Mouse (Mus musculus) cerebellum, postnatal 4 days (tissue): Measurements from ENCODE around the gene Bcdin3d.

Experiments used
- DNase-seq, 2 experiments: peaks; one replicate each; pipeline ENCODE4 v3.0.0; 2022; ENCODE audit warnings: low spot score in 2 of 2, mixed read lengths in 1 of 2

The Bcdin3d gene

DNA sequence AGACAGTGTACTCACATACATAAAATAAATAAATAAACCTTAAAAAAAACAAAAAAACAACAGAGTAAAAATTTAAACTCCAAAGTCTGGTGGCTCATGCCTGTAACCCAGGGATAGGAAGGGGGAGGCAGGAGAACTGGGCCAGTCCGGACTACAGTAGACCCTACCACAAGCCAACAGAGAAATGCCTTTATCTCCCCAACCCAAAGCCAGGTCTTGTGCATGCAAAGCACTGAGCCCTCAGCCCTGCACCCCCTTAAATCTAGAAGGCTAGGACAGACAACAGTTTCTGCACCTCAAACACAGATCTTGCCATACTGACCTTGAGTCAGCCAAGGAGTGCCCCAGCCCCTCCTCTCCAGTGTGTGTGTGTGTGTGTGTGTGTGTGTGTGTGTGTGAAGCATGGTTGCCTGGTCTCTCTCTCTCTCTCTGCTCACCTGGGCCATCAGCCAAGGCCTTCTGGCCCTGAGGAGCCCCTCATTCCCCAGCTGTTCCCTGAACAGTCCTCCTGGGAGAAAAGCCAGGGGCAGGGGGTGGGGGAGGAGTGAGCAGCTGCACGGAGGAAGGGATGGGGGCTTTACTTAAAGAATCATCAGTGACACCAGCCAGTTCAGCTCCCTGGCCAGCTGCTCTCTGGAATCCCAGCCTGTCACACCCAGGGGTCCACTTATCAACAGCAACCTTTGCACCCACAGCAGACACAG lies 34.3 kb downstream of the Bcdin3d start:
- peak; percentile 30 to 79 for DNase-seq

- no peak for DNase-seq
These were observed 35.4 kb downstream of the Bcdin3d start for GRCm38 (mm10) chr15:99438966-99439698.

DNA sequence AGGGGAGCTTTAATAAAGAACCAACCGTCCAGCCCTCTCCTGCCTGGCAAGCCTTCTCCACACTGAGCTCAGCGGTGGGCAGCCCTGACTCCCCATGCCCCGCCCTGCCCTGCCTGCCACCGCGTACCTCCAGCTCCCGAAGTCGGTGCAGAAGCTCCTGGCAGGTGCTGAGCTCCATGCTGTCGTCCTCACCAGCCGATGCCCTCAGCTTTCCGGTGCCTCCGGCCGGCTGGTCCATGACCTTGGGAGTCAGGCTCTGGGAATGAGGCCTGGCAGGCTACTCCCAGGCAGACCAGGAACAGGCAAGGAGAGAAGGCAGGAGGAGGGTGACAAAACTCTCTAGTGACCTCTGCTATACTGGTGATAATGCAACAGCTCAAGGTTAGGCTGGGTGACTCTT lies 40.6 kb downstream of the Bcdin3d start:
- DNase-seq: no peak

DNA sequence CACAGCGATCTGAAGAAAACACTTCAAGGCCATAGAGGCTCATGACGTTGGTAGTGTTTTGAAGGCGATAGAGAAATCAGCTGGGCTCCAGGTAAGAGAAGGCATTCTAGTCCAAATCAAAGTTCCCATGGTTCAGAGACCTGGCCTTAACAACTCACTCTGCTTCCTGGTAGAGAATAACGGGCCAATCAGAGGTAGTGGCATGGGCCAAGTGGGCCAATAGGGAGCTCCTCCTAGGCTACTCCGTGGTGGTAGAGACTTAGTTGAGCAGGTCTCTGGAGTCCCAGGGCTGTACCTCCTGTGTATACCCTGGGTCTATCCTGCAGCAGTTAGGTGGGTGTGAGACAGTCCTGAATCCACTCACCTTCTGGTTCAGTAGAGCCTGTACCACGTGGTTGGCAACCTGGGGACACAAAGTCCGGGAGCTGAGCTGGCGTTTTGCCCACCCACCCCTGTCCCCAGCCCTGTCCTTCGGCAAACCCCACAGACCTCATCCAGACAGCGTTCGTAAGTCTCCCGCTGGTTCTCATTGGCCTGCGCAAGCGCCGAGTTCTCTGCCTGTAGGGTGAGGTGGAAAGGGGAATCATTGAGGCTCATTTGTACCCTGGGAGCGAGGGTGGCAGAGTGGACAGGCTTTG lies 41.3 kb downstream of the Bcdin3d start:
- no peak for DNase-seq

GRCm38 (mm10) chr15:99431967-99432366 lies 42.6 kb downstream of the Bcdin3d start:
- no peak for DNase-seq

GRCm38 (mm10) chr15:99431504-99431903 lies 43.0 kb downstream of the Bcdin3d start:
- DNase-seq: no peak

DNA sequence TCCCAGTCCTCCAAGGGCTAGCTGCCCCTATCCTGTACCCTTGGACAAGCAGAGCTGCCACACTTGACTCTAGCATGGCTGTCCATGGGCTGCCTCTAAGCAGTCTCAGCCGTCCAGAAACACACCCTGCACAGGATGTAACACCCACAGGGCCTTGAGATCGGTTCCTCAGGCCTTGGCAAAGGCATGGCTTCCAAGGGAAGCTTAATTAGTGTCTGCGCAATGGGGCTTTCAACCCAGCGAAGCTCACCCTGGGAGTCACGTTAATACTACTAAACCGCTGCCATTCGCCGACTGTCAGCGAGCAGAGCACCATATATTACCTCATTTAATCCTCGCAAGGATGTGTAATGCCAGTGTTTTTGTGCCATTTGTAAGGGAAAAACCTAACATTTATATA lies 43.5 kb downstream of the Bcdin3d start:
- DNase-seq: no peak

GRCm38 (mm10) chr15:99430394-99430793 lies 44.1 kb downstream of the Bcdin3d start:
- no peak for DNase-seq

DNA sequence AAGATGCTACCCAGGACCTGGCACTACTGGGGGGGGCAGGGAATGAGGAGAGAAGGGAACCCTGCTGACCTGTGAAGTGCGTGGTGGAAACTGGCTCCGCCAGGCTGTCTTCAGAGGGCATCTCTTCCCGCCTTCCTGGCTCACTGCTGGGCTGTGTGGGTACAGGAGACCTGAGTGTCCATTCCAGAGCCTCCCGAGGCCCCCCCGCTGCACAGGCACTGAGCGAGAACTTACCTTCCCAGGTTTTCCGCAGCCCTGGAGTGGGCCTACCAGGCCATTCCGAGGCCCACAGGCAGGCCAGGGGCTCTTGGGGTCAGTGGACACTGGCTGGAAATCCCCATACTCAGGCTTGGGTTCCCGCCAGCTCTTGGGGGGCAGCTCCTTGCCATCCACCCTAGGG lies 50.6 kb downstream of the Bcdin3d start:
- DNase-seq: no peak

DNA sequence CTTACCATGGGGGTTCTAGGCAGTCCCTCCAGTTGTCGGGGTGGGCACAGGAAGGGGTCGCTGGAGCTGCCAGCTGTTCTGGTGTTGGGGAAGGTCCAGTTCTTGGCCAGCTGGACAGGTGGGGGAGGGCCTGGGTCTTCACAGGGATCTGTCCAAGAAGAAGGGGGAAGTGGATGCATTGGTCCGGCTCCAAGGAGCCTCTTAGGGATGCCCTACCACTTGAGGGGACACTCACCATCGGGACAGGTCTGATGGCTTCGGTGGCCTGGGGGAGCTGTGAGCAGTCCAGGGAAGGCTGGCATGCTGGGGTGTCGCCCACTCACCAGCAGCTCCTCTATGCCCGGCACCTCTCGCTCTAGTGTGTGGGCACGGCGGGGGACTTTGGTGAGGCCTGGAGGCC lies 51.4 kb downstream of the Bcdin3d start:
- DNase-seq: no peak

DNA sequence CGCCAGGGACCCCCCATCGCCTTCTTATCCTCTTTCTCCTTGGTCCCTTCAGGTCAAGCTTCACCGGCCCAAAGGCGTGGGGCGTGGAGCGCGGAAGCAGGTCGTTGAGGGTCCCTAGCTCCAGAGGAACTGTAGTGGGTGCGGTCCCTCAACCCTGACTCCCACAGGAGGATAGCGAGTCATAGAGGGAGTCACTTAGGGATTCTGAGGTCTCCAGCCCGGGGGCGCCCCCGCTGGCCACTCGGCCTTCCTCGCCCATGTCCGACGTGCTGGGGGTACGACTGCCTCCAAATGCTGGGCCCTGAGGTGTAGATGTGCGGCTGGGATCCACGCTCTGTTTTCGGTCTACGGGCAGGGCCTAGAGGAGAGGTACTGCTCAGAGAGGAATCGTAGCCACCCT lies 52.0 kb downstream of the Bcdin3d start:
- DNase-seq: no peak

DNA sequence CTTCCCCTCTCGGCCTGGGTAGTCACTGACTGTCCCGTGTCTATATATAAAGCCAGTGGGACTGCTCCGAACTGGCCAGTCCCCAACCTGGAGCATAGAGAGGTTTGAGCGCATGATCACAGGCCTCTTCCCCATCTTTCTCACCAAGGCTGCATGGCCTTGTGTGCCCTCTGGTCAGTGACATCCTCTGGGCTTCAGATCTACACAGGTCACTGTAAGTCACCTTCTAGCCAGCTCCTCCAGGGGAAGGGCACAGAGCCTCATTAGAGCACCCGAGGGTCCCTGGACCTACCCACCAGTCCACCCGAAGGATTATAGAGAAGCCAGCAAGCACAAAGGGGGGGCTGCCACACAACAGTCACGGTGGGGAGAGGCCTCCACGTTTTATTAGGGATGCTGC lies 52.9 kb downstream of the Bcdin3d start:
- DNase-seq: no peak

- no peak for DNase-seq
These were observed 53.4 kb downstream of the Bcdin3d start for GRCm38 (mm10) chr15:99421152-99421551.

GRCm38 (mm10) chr15:99420521-99421014 lies 54.0 kb downstream of the Bcdin3d start:
- peak; percentile 52 to 77 for DNase-seq

DNA sequence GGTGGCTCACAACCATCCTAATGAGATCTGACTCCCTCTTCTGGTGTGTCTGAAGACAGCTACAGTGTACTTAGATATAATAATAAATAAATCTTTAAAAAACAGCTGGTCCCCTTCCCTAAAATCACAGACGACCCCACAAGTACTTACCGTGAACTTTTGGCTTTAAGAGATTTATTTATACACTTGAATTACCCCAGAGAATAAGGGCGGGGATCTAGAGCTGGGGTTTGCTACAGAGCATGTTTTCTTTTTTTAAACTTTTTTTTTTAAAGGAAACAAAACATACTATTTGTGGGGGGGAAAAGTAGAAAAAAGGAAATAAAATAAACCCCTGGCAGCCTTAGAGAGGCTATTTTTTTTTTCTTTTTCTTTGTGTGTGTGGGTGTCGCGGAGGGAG lies 54.4 kb downstream of the Bcdin3d start:
- DNase-seq: no peak
